Mouse (Mus musculus): Measurements from ENCODE around the gene Dcp1a. TPM values are rescaled to one million over a fixed set of nuclear protein-coding genes. Genes with fewer than 3 reads are reported as not detected.

Gene Dcp1a
- polyA plus RNA-seq, 1 experiment from 2014 or later, result 25.9 TPM

DNA sequence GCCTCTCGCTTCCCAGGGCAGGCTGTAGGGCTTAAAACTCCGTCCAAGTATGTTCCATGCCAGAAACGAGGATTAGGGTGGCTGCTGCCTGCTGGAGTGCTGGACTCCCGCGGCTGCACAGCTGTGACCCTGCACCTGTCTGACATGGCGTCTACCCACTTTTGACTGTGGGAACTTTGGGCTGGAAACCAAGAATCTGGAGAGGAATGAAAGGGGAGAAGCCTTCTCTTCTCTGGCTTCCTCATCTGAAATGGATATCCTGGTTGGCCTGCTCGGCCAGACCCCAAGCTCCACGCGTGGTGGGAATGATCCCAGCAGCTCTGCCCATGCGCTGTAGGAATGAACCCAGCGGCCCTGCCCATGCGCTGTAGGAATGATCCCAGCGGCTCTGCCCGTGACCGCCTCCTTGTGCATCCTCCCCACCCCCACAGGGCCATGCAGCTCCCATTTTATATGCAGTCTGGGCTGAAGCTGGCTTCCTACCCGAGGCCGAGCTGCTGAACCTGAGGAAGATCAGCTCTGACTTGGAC lies 80.1 kb downstream of the Dcp1a start:
- no peak overlapping the region for H3K27ac ChIP-seq (ENCODE audit: low read depth)
- no peaks in the 10 kb centered on the region for H3K27me3 ChIP-seq (replicated peaks; ENCODE audit: control insufficient read depth, insufficient read depth, low read length)
- H3K9ac ChIP-seq (ENCODE audit: low read length), result no peak overlapping the region
- ATAC-seq (replicated peaks; ENCODE audit: low FRiP score, low TSS enrichment, low read depth) (no peak), DNase-seq (ENCODE audit: low spot score) (no peak)
- H3K4me2 ChIP-seq (ENCODE audit: low read length), result no peak overlapping the region
- H3K36me3 ChIP-seq (ENCODE audit: control insufficient read depth, insufficient read depth, low read length), result peaks cover 57% of the 10 kb centered on the region
- H3K4me3 ChIP-seq (ENCODE audit: low read depth, low read length), result no peak overlapping the region
- H3K4me1 ChIP-seq (replicated peaks; ENCODE audit: control insufficient read depth, insufficient read depth, low read length), result no peaks in the 10 kb centered on the region
- WGBS, result 81% methylated on average over 17 of the region's 17 CpGs
- no peaks in the 10 kb centered on the region for H3K9me3 ChIP-seq (ENCODE audit: control insufficient read depth, low read length)

DNA sequence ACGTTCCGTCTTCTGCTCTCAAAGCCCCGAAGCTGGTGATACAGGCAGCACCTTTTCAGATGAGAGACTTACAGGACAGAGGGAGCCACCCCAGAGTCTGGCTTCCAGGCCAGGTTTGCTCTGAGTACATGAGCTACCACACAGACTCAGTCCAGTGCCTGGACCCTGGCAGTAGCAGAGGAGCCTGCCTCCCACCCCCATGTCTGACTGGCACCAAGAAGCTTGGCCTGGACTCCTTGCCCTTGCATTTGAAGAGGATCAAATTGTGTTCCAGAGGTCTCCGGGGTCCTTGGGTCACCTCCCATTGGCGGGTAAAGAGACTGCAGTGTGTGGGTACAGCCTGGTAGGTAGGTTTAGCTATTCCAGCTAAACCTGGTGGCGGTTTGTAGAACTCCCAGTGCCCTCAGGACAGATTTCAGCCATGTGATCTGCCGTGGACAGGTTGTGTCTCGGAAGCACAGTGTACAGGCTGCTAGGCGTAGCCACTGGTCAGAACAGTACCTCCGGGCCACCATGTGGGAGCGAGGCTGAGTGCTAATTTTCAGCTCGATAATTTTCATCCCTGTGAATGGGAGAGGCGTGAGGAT lies 81.6 kb downstream of the Dcp1a start:
- H3K4me2 ChIP-seq (ENCODE audit: low read length), result no peak overlapping the region
- H3K36me3 ChIP-seq (ENCODE audit: control insufficient read depth, insufficient read depth, low read length), result peaks cover 73% of the 10 kb centered on the region
- no peak for DNase-seq (ENCODE audit: low spot score)
- no peak overlapping the region for H3K27ac ChIP-seq (ENCODE audit: low read depth)
- 90% methylated on average over 13 of the region's 13 CpGs for WGBS
- peak; percentile 26; the same call in 1 of the 2 replicates for ATAC-seq (replicated peaks; ENCODE audit: low FRiP score, low TSS enrichment, low read depth)
- no peak overlapping the region for H3K4me3 ChIP-seq (ENCODE audit: low read depth, low read length)
- H3K9ac ChIP-seq (ENCODE audit: low read length), result no peak overlapping the region
- H3K27me3 ChIP-seq (replicated peaks; ENCODE audit: control insufficient read depth, insufficient read depth, low read length), result no peaks in the 10 kb centered on the region
- H3K4me1 ChIP-seq (replicated peaks; ENCODE audit: control insufficient read depth, insufficient read depth, low read length), result no peaks in the 10 kb centered on the region
- no peaks in the 10 kb centered on the region for H3K9me3 ChIP-seq (ENCODE audit: control insufficient read depth, low read length)

DNA sequence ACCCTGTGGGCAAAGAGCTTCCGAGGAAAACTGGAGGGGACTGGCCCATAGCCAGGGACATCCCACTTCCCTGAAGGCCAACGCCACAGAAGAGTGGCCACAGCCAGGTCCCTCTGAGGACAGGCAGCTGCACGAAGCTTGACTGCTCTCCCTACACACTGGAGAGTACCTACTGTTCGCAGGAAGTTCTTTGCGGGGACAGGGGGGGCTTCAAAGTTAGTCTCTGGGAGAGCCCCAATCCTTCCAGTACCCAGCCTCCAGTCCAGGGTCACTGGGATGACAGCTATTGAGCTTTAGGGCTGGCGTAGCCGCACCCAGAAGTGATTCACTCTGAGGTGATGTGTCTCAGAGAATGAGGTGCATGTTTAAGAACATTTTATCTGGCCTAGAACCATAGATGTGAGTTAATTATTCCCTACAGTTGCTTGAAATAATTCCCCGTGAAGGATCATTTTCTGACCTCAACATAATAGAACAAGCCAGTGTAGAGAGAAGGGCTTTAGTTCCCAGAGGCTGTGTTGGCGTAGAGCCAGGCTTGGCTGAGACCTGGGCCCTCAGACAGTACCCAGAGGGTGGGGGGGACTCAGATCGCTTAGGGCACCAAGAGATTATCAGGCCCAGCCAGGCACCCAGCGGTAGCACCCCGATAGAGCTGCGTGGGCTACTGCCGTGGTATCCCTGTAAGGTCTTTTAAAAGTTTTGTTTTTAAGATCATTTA lies 82.3 kb downstream of the Dcp1a start:
- WGBS, result 87% methylated on average over 14 of the region's 14 CpGs
- no peak overlapping the region for H3K4me2 ChIP-seq (ENCODE audit: low read length)
- no peak overlapping the region for H3K4me3 ChIP-seq (ENCODE audit: low read depth, low read length)
- ATAC-seq (replicated peaks; ENCODE audit: low FRiP score, low TSS enrichment, low read depth), result peak; percentile 12
- H3K4me1 ChIP-seq (replicated peaks; ENCODE audit: control insufficient read depth, insufficient read depth, low read length), result no peaks in the 10 kb centered on the region
- no peak overlapping the region for H3K27ac ChIP-seq (ENCODE audit: low read depth)
- no peak overlapping the region for H3K9ac ChIP-seq (ENCODE audit: low read length)
- no peak for DNase-seq (ENCODE audit: low spot score)
- peaks cover 73% of the 10 kb centered on the region for H3K36me3 ChIP-seq (ENCODE audit: control insufficient read depth, insufficient read depth, low read length)
- no peaks in the 10 kb centered on the region for H3K9me3 ChIP-seq (ENCODE audit: control insufficient read depth, low read length)
- H3K27me3 ChIP-seq (replicated peaks; ENCODE audit: control insufficient read depth, insufficient read depth, low read length), result no peaks in the 10 kb centered on the region

DNA sequence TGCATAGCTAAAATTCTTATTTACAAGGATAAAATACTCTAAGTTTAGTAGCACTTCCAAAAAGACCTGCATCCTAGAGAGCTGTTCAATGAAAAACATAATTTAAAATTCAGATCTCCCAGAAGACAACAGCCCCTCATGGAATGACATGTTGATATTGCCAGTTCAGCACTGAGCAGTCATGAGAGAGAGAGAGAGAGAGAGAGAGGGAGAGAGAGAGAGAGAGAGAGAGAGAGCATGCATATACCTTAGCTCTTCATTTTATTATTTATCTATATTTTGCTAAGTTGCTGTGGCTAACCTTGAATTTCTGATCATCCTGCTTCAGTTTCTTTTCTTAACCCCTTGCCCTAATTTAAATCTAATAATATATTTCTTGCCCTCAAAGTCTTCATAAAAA lies 83.0 kb downstream of the Dcp1a start:
- Histone ChIP-seq H3K4me3 (ENCODE audit: low read depth, low read length) (no peak overlapping the region), H3K4me1 (replicated peaks; ENCODE audit: control insufficient read depth, insufficient read depth, low read length) (no peaks in the 10 kb centered on the region), H3K36me3 (ENCODE audit: control insufficient read depth, insufficient read depth, low read length) (peaks cover 80% of the 10 kb centered on the region), H3K4me2 (ENCODE audit: low read length) (no peak overlapping the region), H3K27me3 (replicated peaks; ENCODE audit: control insufficient read depth, insufficient read depth, low read length) (no peaks in the 10 kb centered on the region), H3K9ac (ENCODE audit: low read length) (no peak overlapping the region), H3K9me3 (ENCODE audit: control insufficient read depth, low read length) (no peaks in the 10 kb centered on the region), H3K27ac (ENCODE audit: low read depth) (no peak overlapping the region)
- no peak for DNase-seq (ENCODE audit: low spot score)
- no peak for ATAC-seq (replicated peaks; ENCODE audit: low FRiP score, low TSS enrichment, low read depth)

DNA sequence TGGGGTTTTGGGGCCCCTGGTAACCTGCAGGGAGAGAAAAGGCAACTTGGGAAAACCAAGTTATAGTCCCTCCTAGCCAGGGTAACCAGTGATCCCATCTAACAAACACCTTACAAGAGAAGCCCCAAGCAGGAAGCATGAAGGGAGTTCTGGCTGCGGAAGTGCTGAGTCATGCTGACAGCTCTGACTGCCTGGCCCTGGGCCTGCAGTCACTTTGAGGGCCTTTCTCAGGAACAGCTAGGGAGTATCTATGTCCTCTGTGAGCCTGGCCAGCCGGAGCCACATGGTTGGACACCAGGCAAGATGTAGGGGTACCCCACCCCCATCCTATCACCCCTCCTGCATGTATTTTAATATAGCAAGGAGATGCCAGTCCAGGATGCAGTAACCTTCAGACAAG lies 85.1 kb downstream of the Dcp1a start:
- Histone ChIP-seq H3K27me3 (replicated peaks; ENCODE audit: control insufficient read depth, insufficient read depth, low read length) (no peaks in the 10 kb centered on the region), H3K9me3 (ENCODE audit: control insufficient read depth, low read length) (no peaks in the 10 kb centered on the region), H3K4me3 (ENCODE audit: low read depth, low read length) (no peak overlapping the region), H3K36me3 (ENCODE audit: control insufficient read depth, insufficient read depth, low read length) (peaks cover 88% of the 10 kb centered on the region), H3K4me2 (ENCODE audit: low read length) (no peak overlapping the region), H3K4me1 (replicated peaks; ENCODE audit: control insufficient read depth, insufficient read depth, low read length) (no peaks in the 10 kb centered on the region), H3K27ac (ENCODE audit: low read depth) (no peak overlapping the region), H3K9ac (ENCODE audit: low read length) (no peak overlapping the region)
- DNase-seq (ENCODE audit: low spot score) (no peak), ATAC-seq (replicated peaks; ENCODE audit: low FRiP score, low TSS enrichment, low read depth) (no peak)
- WGBS, result 92% methylated on average over 2 of the region's 2 CpGs

DNA sequence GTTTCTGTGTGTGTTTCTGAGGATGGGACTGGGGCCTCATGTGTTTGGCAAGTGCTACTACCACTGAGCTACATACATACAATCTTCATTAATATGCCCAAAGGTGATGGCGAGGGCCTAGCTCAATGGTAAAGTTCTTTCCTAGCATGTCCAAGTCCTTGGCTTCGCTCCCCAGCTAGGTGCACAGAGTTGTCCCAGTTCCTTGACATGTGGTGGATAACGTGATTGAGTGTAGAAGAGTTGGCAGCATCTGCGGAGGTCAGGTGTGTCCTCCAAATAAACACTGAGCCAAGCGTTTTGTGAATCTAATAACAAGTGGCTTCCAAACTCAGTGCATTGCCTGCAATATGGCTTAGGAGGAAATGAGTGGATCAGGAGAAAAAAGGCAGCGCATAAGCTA lies 87.0 kb downstream of the Dcp1a start:
- ATAC-seq (replicated peaks; ENCODE audit: low FRiP score, low TSS enrichment, low read depth) (no peak), DNase-seq (ENCODE audit: low spot score) (no peak)
- Histone ChIP-seq H3K9ac (ENCODE audit: low read length) (no peak overlapping the region), H3K27ac (ENCODE audit: low read depth) (no peak overlapping the region), H3K4me2 (ENCODE audit: low read length) (no peak overlapping the region), H3K27me3 (replicated peaks; ENCODE audit: control insufficient read depth, insufficient read depth, low read length) (no peaks in the 10 kb centered on the region), H3K9me3 (ENCODE audit: control insufficient read depth, low read length) (no peaks in the 10 kb centered on the region), H3K4me3 (ENCODE audit: low read depth, low read length) (no peak overlapping the region), H3K4me1 (replicated peaks; ENCODE audit: control insufficient read depth, insufficient read depth, low read length) (no peaks in the 10 kb centered on the region), H3K36me3 (ENCODE audit: control insufficient read depth, insufficient read depth, low read length) (peaks cover 88% of the 10 kb centered on the region)
- WGBS, result 88% methylated on average over 6 of the region's 6 CpGs

DNA sequence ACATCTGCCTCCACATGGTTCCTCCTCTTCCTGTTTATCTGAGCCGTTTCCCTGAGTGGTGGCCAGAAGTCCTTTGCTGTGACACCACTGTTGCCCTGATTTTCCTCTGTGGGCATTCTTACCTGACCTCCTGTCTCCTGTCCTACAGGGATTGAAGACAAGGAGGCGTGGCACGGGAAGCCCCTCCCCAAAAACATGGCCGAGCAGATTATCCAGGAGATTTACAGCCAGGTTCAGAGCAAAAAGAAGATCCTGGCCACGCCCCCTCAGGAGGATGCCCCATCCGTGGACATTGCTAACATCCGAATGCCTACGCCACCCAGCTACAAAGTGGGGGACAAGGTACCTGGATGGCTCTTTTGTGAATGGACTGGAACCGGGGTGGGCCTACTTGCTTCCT lies 88.7 kb downstream of the Dcp1a start:
- Histone ChIP-seq H3K9ac (ENCODE audit: low read length) (no peak overlapping the region), H3K4me3 (ENCODE audit: low read depth, low read length) (no peak overlapping the region), H3K36me3 (ENCODE audit: control insufficient read depth, insufficient read depth, low read length) (peaks cover 98% of the 10 kb centered on the region), H3K27me3 (replicated peaks; ENCODE audit: control insufficient read depth, insufficient read depth, low read length) (no peaks in the 10 kb centered on the region), H3K9me3 (ENCODE audit: control insufficient read depth, low read length) (no peaks in the 10 kb centered on the region), H3K4me1 (replicated peaks; ENCODE audit: control insufficient read depth, insufficient read depth, low read length) (no peaks in the 10 kb centered on the region), H3K27ac (ENCODE audit: low read depth) (no peak overlapping the region), H3K4me2 (ENCODE audit: low read length) (no peak overlapping the region)
- ATAC-seq (replicated peaks; ENCODE audit: low FRiP score, low TSS enrichment, low read depth) (no peak), DNase-seq (ENCODE audit: low spot score) (no peak)
- 89% methylated on average over 9 of the region's 9 CpGs for WGBS

DNA sequence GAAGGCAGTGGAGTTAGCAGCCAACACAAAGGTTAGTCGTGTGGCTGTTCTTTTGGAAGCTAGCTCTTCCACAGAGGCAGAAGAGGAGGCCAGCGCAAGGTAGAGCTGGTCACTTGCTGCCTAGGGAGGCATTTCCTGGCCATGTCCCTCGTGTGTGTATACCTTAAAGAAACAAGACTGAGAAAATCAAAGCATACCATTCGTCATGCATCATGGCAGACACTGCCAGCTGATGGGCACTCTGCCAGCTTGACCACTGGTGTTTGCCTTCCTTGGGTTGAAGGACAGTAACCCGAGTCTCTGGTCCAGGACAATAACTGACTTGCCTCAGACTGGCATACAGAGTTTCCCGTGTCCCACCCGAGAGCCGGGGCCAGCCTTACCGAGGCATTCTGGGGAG lies 91.0 kb downstream of the Dcp1a start:
- Histone ChIP-seq H3K36me3 (ENCODE audit: control insufficient read depth, insufficient read depth, low read length) (peaks cover 98% of the 10 kb centered on the region), H3K4me1 (replicated peaks; ENCODE audit: control insufficient read depth, insufficient read depth, low read length) (no peaks in the 10 kb centered on the region), H3K4me3 (ENCODE audit: low read depth, low read length) (no peak overlapping the region), H3K27me3 (replicated peaks; ENCODE audit: control insufficient read depth, insufficient read depth, low read length) (no peaks in the 10 kb centered on the region), H3K9ac (ENCODE audit: low read length) (no peak overlapping the region), H3K9me3 (ENCODE audit: control insufficient read depth, low read length) (no peaks in the 10 kb centered on the region), H3K27ac (ENCODE audit: low read depth) (no peak overlapping the region), H3K4me2 (ENCODE audit: low read length) (no peak overlapping the region)
- no peak for DNase-seq (ENCODE audit: low spot score)
- WGBS, result 80% methylated on average over 9 of the region's 9 CpGs
- ATAC-seq (replicated peaks; ENCODE audit: low FRiP score, low TSS enrichment, low read depth), result no peak

DNA sequence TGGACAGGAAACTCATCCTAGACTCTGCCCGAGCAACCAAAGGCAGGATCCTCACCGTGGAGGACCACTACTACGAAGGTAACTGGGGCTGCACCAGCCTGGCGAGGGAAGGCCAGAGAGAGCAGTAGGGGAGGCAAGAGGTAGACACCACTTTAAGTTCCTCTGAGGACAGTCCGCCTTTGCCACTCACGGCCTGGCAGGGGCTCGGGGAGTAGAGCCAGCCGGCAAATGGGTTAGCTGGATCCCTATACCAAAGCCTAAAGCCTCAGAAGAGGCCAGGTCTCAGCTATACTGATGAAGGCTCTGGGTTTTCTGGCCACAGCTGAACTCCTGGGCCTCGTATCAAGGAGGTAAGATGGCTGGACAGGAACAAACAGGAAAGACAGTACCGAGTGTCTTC lies 92.9 kb downstream of the Dcp1a start:
- Histone ChIP-seq H3K4me3 (ENCODE audit: low read depth, low read length) (no peak overlapping the region), H3K4me1 (replicated peaks; ENCODE audit: control insufficient read depth, insufficient read depth, low read length) (peaks cover 11% of the 10 kb centered on the region), H3K36me3 (ENCODE audit: control insufficient read depth, insufficient read depth, low read length) (peaks cover 86% of the 10 kb centered on the region), H3K27ac (ENCODE audit: low read depth) (no peak overlapping the region), H3K9ac (ENCODE audit: low read length) (no peak overlapping the region), H3K4me2 (ENCODE audit: low read length) (no peak overlapping the region), H3K9me3 (ENCODE audit: control insufficient read depth, low read length) (no peaks in the 10 kb centered on the region), H3K27me3 (replicated peaks; ENCODE audit: control insufficient read depth, insufficient read depth, low read length) (no peaks in the 10 kb centered on the region)
- 86% methylated on average over 10 of the region's 10 CpGs for WGBS
- no peak for DNase-seq (ENCODE audit: low spot score)
- no peak for ATAC-seq (replicated peaks; ENCODE audit: low FRiP score, low TSS enrichment, low read depth)
